Mouse (Mus musculus): ENCODE results near the gene Fgfr2. TPM values are rescaled to one million over a fixed set of nuclear protein-coding genes. Genes with fewer than 3 reads are reported as not detected.
A peak's percentile ranks its signal among the peaks of the same experiment; 100 is the strongest.

The Fgfr2 gene
- total and polyA plus RNA-seq, 2 experiments from 2014 or later, result 12.1 to 32.6 TPM

DNA sequence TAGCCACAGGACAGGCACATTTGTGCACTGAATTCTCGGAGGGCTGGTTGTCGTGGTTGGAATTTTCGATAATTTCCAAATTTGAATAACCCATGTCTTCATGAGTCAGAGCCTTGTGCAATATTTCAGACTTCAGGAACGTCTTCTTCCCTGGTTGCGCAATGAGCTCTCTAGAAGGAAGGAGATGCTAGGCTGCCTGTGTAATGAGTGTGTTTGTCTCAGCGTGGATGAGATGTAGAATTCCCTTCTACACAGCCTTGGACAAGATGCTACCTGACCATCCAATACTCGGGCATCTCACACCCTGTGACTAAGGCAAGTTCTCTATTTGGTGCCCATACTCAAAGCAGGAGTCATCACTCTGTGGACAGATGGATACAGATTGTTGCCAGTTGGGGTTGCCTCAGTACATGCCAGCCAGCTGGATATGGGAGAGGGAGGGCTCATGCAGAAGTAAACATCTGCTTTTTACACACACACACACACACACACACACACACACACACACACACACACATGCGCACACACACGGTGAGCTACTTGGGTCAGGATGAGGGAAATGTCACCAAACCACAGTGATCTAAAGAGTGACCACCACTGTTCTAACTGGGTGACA is 2179.8 kb downstream of the Fgfr2 start:
- Histone ChIP-seq H3K9ac (replicated peaks; ENCODE audit: low read length, poor library complexity, severe bottlenecking) (no peak overlapping the region), H3K4me1 (ENCODE audit: insufficient read depth, low read length) (peaks cover 3% of the 10 kb centered on the region; the same call in 1 of the 2 replicates), H3K27me3 (ENCODE audit: insufficient read depth, low read length) (peaks cover 6% of the 10 kb centered on the region; the same call in 1 of the 2 replicates), H3K36me3 (ENCODE audit: insufficient read depth, low read length) (no peaks in the 10 kb centered on the region), H3K4me3 (ENCODE audit: low read depth, low read length) (no peak overlapping the region), H3K4me2 (ENCODE audit: low read depth, low read length, poor library complexity, severe bottlenecking) (no peak overlapping the region), H3K9me3 (ENCODE audit: low read length) (no peaks in the 10 kb centered on the region), H3K27ac (ENCODE audit: low read depth, low read length) (no peak overlapping the region)
- DNase-seq (ENCODE audit: low spot score) (no peak), ATAC-seq (ENCODE audit: low FRiP score) (no peak)
- no peak for TF ChIP-seq CTCF (IDR thresholded peaks at IDR 0.05)
- WGBS, result 89% methylated on average over 8 of the region's 9 CpGs

DNA sequence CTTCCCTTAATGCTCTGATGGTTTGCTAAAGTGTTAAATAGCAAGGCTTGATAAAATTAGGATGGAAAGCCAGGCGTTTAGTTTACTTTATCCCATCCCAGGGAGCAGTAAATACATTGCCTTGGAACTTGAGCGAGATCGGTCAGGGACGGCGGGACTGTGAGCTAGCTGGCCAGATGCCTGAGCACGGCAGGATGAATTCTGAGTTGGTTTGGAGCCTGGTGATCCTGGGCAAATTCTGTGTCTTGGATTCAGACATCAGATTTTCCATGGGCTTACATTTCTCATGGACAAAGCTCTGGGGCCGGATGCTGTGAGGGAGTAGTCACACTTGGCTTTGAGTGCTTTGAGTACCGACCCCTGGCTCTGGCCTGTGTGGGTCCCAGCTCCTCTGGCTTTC is 2182.4 kb downstream of the Fgfr2 start:
- H3K9ac ChIP-seq (replicated peaks; ENCODE audit: low read length, poor library complexity, severe bottlenecking), result no peak overlapping the region
- no peak for TF ChIP-seq CTCF (IDR thresholded peaks at IDR 0.05)
- no peak overlapping the region for H3K4me2 ChIP-seq (ENCODE audit: low read depth, low read length, poor library complexity, severe bottlenecking)
- H3K4me3 ChIP-seq (ENCODE audit: low read depth, low read length), result no peak overlapping the region
- no peak for ATAC-seq (ENCODE audit: low FRiP score)
- peak; percentile 17 for DNase-seq (ENCODE audit: low spot score)
- no peaks in the 10 kb centered on the region for H3K36me3 ChIP-seq (ENCODE audit: insufficient read depth, low read length)
- peaks cover 3% of the 10 kb centered on the region; the same call in 1 of the 2 replicates for H3K4me1 ChIP-seq (ENCODE audit: insufficient read depth, low read length)
- H3K27ac ChIP-seq (ENCODE audit: low read depth, low read length), result no peak overlapping the region
- peaks cover 31% of the 10 kb centered on the region for H3K27me3 ChIP-seq (ENCODE audit: insufficient read depth, low read length)
- WGBS, result 60% methylated on average over 8 of the region's 8 CpGs
- H3K9me3 ChIP-seq (ENCODE audit: low read length), result no peaks in the 10 kb centered on the region

DNA sequence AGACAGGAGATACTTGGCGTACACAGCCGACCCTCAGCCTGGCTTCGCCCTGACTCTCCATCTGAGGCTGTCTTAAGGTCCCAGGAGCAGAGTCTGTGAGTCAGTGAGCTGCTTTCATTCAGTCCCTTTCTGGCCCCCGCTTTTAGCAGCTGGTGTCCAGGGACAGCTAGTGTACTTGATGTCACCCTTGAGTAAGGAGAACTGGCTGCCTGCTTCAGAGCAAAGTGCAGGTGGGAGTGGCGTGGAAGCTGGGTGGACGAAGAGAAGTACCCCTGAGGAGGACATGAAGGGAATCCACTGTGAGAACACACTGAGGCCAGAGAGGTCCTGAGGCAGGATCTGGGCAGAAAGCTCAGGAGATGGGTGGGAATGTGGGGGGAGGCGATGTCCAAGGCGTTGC is 2184.3 kb downstream of the Fgfr2 start:
- ATAC-seq (ENCODE audit: low FRiP score) (no peak), DNase-seq (ENCODE audit: low spot score) (no peak)
- H3K36me3 ChIP-seq (ENCODE audit: insufficient read depth, low read length), result no peaks in the 10 kb centered on the region
- no peak overlapping the region for H3K27ac ChIP-seq (ENCODE audit: low read depth, low read length)
- no peaks in the 10 kb centered on the region for H3K9me3 ChIP-seq (ENCODE audit: low read length)
- TF ChIP-seq CTCF (IDR thresholded peaks at IDR 0.05), result no peak
- no peak overlapping the region for H3K9ac ChIP-seq (replicated peaks; ENCODE audit: low read length, poor library complexity, severe bottlenecking)
- peaks cover 46% of the 10 kb centered on the region for H3K27me3 ChIP-seq (ENCODE audit: insufficient read depth, low read length)
- H3K4me1 ChIP-seq (ENCODE audit: insufficient read depth, low read length), result peaks cover 3% of the 10 kb centered on the region; the same call in 1 of the 2 replicates
- no peak overlapping the region for H3K4me3 ChIP-seq (ENCODE audit: low read depth, low read length)
- no peak overlapping the region for H3K4me2 ChIP-seq (ENCODE audit: low read depth, low read length, poor library complexity, severe bottlenecking)
- WGBS, result 90% methylated on average over 8 of the region's 8 CpGs

DNA sequence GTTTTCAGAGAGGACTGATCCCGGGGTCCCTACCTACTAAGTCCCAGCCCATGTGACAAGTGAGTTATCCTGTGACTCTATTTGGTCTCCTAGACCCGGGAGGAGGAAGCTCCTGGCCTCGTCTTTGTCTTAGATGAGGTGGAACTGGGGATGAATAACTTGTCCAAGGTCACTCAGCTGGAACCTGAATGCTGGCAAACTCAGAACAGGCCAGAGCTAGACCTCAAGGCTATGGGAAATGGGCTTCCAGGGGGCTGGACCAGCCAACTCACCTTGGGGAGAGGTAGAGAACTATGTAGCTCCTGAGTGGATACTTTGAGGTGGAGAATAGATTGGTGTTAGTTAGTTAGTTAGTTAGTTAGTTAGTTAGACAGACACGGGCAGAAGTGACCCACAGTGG is 2185.1 kb downstream of the Fgfr2 start:
- DNase-seq (ENCODE audit: low spot score), result no peak
- TF ChIP-seq CTCF (IDR thresholded peaks at IDR 0.05), result no peak
- Histone ChIP-seq H3K9me3 (ENCODE audit: low read length) (no peaks in the 10 kb centered on the region), H3K9ac (replicated peaks; ENCODE audit: low read length, poor library complexity, severe bottlenecking) (no peak overlapping the region), H3K36me3 (ENCODE audit: insufficient read depth, low read length) (no peaks in the 10 kb centered on the region), H3K27ac (ENCODE audit: low read depth, low read length) (no peak overlapping the region), H3K4me2 (ENCODE audit: low read depth, low read length, poor library complexity, severe bottlenecking) (no peak overlapping the region), H3K4me1 (ENCODE audit: insufficient read depth, low read length) (peaks cover 3% of the 10 kb centered on the region; the same call in 1 of the 2 replicates), H3K4me3 (ENCODE audit: low read depth, low read length) (no peak overlapping the region), H3K27me3 (ENCODE audit: insufficient read depth, low read length) (peaks cover 54% of the 10 kb centered on the region)
- WGBS, result 53% methylated on average over 4 of the region's 4 CpGs
- no peak for ATAC-seq (ENCODE audit: low FRiP score)

DNA sequence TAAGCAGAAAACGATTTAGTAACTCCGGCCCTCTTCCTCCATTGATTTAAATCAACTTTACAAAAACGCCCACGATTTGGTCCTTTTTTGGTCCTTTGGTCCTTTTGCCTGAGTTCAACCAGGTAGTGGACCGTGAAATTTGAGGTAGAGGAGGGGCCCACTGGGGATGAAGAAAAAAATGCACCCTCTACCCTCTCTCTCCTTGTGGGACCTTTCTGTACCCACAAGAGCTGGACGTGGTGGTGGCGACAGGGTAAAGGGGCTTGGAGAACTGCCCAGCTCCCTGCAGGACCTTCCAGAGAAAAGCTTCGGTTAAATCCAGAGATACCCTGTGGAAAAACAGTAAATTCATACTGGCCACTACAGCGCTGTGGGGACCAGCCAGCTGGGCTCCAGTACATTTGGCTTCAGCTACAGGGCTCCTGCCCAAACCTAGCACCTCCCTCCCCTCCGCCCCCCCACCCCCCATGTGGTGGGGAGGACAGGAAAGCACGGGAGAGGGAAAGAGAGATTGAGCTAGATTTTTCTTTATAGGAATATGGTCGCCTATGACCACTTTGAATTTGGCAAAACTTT is 2185.8 kb downstream of the Fgfr2 start:
- Histone ChIP-seq H3K4me2 (ENCODE audit: low read depth, low read length, poor library complexity, severe bottlenecking) (peak overlapping the region; percentile 61; the same call in 1 of the 2 replicates), H3K4me1 (ENCODE audit: insufficient read depth, low read length) (peaks cover 3% of the 10 kb centered on the region; the same call in 1 of the 2 replicates), H3K4me3 (ENCODE audit: low read depth, low read length) (peak overlapping the region; percentile 42; the same call in 1 of the 2 replicates), H3K27ac (ENCODE audit: low read depth, low read length) (no peak overlapping the region), H3K27me3 (ENCODE audit: insufficient read depth, low read length) (peaks cover 55% of the 10 kb centered on the region), H3K9ac (replicated peaks; ENCODE audit: low read length, poor library complexity, severe bottlenecking) (no peak overlapping the region), H3K9me3 (ENCODE audit: low read length) (no peaks in the 10 kb centered on the region), H3K36me3 (ENCODE audit: insufficient read depth, low read length) (no peaks in the 10 kb centered on the region)
- TF ChIP-seq CTCF (IDR thresholded peaks at IDR 0.05), result no peak
- 28% methylated on average over 12 of the region's 12 CpGs for WGBS
- DNase-seq (ENCODE audit: low spot score) (peak; percentile 35), ATAC-seq (ENCODE audit: low FRiP score) (no peak)

DNA sequence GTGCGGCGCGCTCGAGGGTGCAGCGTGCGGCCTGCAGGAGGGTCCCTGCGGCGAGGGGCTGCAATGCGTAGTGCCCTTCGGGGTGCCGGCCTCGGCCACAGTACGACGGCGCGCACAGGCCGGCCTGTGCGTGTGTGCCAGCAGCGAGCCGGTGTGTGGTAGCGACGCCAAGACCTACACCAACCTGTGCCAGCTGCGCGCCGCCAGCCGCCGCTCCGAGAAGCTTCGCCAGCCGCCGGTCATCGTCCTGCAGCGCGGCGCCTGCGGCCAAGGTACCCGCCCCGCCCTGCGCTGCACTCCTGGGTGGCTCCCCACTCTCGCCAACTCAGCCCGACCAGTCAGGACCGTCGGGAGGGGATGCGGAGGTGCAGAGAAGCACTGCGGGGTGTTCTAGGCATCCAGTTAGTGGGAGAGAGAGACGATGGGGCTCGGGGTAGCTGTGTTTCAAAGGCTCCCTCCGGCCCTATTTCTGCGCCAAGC is 2186.6 kb downstream of the Fgfr2 start:
- Histone ChIP-seq H3K9me3 (ENCODE audit: low read length) (no peaks in the 10 kb centered on the region), H3K27me3 (ENCODE audit: insufficient read depth, low read length) (peaks cover 55% of the 10 kb centered on the region), H3K4me3 (ENCODE audit: low read depth, low read length) (peak overlapping the region; percentile 42), H3K36me3 (ENCODE audit: insufficient read depth, low read length) (no peaks in the 10 kb centered on the region), H3K27ac (ENCODE audit: low read depth, low read length) (no peak overlapping the region), H3K9ac (replicated peaks; ENCODE audit: low read length, poor library complexity, severe bottlenecking) (no peak overlapping the region; the same call in 1 of the 2 replicates), H3K4me1 (ENCODE audit: insufficient read depth, low read length) (peaks cover 3% of the 10 kb centered on the region; the same call in 1 of the 2 replicates), H3K4me2 (ENCODE audit: low read depth, low read length, poor library complexity, severe bottlenecking) (peak overlapping the region; percentile 61)
- ATAC-seq (ENCODE audit: low FRiP score), result peak; percentile 10; the same call in 1 of the 2 replicates
- no peak for TF ChIP-seq CTCF (IDR thresholded peaks at IDR 0.05)
- DNase-seq (ENCODE audit: low spot score), result no peak
- WGBS, result 1% methylated on average over 42 of the region's 49 CpGs

All from midbrain, postnatal 0 days (tissue).